Mouse (Mus musculus) left cerebral cortex, adult 2 months (tissue): ENCODE data around the gene Cdh22. TPM values are rescaled to one million over a fixed set of nuclear protein-coding genes. Genes with fewer than 3 reads are reported as not detected.

ENCODE experiments used
- DNase-seq, 2 experiments: peaks; one replicate each; pipeline ENCODE4 v3.0.0; 2021 to 2022; ENCODE audit warnings: low spot score in 2 of 2, mixed read lengths in 1 of 2; ENCODE audit errors: extremely low spot score in 1 of 2
- H3K27ac ChIP-seq: fragments of 200-600 bp; 2 replicates; pipeline ENCODE4 v1.8.1; 2022
- H3K4me3 ChIP-seq: fragments of 200-600 bp; 2 replicates; pipeline ENCODE4 v1.8.1; 2022
- CTCF ChIP-seq: fragments of 200-600 bp; IDR thresholded peaks from 2 replicates; pipeline ENCODE4 v1.8.1; 2022; ENCODE audit warnings: antibody characterized with exemption, mild to moderate bottlenecking, moderate library complexity
- intact Hi-C: fragments of 180-260 bp; cut with DNase I; formaldehyde crosslinking; loops from one replicate; pipeline ENCODE4 v1.15.1; 2025
- total RNA-seq, 2 experiments: library from RNA; stranded (reverse); gene quantifications; 2 replicates each; pipeline ENCODE4 v1.2.3; 2021

The Cdh22 gene
- total RNA-seq, 2 experiments from 2014 or later = 58.7 to 60.6 TPM

DNA sequence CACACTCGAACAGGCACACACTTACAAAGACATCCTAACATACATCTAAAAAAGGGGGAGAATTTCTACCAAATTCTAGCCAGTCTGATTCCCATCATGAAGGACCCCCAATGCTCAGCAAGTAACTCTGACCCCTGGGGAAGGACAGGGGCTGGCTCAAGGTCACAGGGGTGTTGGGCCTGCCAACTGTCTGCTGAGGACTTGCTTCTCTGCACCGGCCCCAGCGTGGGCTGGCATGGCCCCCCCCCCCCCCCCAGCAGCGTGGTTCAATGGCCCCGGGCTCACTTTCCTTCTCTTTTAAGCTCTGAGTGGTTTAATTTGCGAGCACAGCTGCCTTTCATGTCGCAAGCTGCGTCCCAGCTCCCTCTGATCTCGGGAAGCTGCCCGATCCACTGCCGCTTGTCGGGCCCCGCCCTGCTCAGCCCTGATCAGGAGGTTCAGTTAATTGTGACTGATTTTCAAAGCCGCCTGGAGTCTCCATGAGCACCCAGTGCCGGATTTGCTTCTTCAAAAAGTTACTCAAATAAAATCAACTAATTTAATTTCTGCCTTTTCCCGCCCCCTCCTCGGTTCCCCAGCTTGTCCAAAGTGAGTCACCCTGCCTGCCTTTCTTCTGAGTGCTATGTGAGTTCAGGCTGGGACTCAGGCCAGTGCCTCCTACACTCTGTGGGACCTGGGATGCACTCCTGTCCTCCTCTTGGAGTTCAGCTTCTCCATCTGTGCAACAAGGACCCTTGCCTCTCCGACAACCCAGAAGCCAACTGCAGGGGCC lies 67.8 kb downstream of the Cdh22 start:
- no peak for TF ChIP-seq CTCF
- H3K4me3 ChIP-seq = no peak overlapping the region
- H3K27ac ChIP-seq = peak overlapping the region; percentile 47; the same call in 1 of the 2 replicates
- peak in 1 of 2 experiments; percentile 70 for DNase-seq
- intact Hi-C loops = loop anchor here (5.0 kb wide), 1 partner anchor 65 kb away; the partner anchor contains the start of gene Cdh22

DNA sequence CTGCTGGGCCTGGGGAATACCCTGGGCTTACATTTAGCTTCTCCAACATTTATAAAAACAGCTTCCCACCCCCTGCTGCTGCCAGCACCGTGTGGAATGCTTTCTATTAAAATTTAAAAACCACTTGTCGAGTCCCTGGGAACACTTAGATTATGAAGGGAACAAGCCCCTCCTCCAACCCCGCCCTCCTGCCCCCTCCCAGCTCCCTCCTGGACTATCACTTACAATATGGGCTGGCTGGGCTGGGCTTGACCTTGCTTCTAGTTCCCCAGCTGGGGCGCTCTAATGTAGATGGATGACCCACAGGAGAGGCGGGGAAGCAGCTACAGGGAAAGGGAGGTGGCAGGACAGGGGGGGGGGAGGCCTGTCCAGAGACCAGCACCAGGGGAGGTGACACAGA lies 72.4 kb downstream of the Cdh22 start:
- TF ChIP-seq CTCF = no peak
- intact Hi-C loops = no loop called here
- Histone ChIP-seq H3K4me3 (no peak overlapping the region), H3K27ac (no peak overlapping the region)
- DNase-seq = no peak

DNA sequence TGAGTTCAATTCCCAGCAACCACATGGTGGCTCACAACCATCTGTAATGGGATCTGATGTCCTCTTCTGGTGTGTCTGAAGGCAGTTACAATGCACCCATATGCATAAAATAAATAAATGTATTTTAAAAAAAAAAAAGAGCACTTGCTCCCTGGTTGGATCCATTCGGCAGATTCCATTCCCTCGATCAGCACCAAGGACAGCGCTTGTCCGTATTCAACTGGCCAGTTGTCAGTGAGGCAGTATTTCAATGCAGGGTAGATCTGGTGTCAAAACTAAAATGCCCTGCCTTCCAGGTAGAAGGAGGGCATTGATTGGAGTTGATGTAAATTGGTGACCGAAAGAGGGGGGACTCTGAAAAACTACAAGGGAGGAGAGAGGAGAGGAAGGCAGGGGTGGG lies 74.2 kb downstream of the Cdh22 start:
- DNase-seq = no peak
- TF ChIP-seq CTCF = no peak
- Histone ChIP-seq H3K4me3 (no peak overlapping the region), H3K27ac (no peak overlapping the region)
- intact Hi-C loops = no loop called here

DNA sequence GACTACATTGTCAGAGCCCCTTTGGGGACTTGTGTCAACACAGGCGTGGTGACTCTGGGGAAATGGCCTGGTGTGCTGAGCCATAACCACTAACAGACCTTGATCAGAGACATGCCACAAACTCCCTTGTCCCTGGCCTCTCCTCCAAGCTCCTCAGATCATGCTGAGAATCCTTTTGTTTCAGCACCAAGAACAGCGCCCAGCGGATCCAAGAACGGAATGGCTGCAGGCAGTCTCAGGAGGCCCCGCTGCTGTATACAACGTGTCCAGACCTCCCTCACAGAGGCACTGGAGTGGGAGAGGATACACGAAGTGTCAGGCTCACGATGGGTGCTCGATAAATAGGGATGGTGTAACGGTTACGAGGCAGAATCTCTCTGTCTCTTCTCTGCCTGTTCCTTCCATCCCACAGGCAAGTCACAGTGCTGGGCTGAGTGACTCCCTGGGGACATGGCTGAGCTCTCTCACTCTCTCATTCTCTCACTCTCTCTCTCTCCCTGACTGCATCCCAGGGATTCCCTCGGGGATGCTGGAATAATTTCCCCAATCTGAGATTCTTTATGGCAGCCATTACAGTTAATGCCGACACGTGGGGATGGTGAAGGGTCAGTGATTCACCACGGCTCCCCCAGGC lies 75.5 kb downstream of the Cdh22 start:
- Histone ChIP-seq H3K4me3 (no peak overlapping the region), H3K27ac (no peak overlapping the region)
- intact Hi-C loops = no loop called here
- no peak for DNase-seq
- no peak for TF ChIP-seq CTCF

DNA sequence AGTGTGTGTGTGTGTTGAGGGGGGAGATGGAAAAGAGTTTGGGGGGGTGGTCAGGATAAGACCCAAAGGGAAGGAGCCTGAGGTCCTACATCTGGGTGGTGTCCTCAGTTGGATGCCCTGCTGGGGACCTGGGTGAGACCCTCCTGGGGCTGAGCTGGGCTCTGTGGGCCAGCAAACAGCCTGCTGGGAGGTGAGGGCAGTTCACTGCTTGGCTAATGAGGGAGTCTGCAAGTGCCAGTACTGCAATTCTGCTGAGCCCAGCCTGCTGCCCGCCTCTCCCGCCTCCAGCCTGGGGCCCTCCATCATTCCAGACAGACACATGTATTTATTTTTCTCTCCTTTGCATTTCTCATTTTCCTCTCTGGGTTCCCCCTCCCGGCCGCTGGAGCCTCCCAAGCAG lies 76.3 kb downstream of the Cdh22 start:
- intact Hi-C loops = no loop called here
- no peak overlapping the region for H3K4me3 ChIP-seq
- H3K27ac ChIP-seq = no peak overlapping the region
- TF ChIP-seq CTCF = no peak
- DNase-seq = no peak

DNA sequence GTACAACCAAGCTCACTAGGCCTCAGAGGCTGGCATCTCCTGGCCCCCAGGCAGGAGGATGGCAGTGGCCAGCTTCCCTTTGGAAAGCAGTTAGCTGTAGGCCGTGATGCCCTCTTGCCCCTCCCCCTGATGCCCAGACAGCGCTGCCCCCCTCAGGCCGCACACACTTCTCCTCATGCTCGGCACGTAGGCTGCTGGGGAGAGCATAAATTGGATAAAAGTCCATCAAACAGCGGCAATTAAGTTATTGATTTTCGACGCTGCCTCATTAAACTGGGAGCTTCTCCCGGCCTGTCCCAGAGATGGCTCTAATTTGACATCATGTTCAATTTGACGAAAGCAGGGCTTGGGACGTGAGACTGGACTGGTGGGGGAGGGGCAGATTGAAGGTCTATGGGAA lies 76.8 kb downstream of the Cdh22 start:
- Histone ChIP-seq H3K4me3 (no peak overlapping the region), H3K27ac (no peak overlapping the region)
- TF ChIP-seq CTCF = no peak
- intact Hi-C loops = no loop called here
- DNase-seq = no peak

DNA sequence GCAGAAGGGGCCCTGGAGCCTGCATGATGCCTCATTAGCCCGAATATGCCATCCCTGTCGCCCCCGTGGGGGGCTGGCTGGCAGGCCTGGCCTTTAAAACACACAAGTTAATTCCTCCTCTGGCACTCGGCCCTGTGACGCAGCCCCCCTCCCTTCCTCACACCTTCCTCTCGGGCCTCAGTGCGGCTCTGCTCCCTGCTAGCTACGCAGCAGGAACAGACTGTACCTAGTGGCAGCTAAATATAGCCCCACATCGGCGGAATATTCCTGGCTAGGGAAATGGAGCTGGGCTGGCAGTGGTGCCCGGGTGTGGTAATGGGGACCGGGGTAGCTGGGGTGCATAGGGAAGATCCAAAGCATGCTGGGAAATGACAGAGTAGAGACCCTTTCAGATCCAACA lies 81.6 kb downstream of the Cdh22 start:
- Histone ChIP-seq H3K4me3 (no peak overlapping the region), H3K27ac (peak overlapping the region; percentile 47; the same call in 1 of the 2 replicates)
- intact Hi-C loops = no loop called here
- peak; percentile 67 to 74 for DNase-seq
- no peak for TF ChIP-seq CTCF

DNA sequence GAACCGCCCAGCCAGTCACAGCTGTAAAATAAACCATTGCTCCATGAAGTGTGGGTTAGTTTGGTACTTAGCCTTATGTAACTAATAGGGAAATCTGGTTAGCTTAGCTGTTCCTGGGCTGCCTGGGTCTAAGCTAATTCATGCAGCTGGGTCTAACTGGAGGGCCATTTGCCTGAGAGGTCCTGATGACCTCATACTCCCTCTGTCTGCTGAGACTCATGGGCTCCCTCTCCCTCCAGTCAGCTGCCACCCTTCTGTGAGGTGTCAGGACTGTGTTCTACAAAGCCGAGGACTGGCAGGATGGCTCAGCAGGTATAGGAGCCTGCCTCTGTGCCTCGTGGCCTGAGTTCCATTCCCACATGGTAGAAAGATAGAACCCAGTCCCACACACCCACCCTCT lies 84.9 kb downstream of the Cdh22 start:
- DNase-seq = no peak
- intact Hi-C loops = no loop called here
- no peak for TF ChIP-seq CTCF

DNA sequence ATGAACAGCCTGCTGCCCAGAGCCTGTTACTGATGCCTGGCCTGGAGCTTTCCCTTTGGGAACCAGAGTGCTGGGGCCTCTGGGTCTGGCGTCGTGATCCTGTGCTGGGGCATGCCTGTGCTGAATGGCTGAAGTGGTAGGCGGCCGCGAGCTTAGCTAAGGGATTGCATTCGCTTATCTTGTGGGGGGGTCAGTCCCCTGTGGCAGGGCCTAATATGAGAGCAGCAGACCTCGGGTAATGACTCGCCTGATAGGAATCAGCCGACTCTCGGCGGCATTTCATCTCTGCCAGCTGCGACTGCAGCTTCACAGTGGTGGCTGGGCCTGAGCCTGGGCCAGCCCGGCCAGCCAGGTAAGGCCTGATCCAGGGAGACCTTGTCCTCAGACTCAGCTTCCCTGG lies 88.8 kb downstream of the Cdh22 start:
- no peak for DNase-seq
- intact Hi-C loops = no loop called here
- H3K27ac ChIP-seq = no peak overlapping the region
- no peak for TF ChIP-seq CTCF
- no peak overlapping the region for H3K4me3 ChIP-seq

More for the DNA sequence above, 84.9 kb downstream of the Cdh22 start:
- no peak overlapping the region; the same call in none of the 2 replicates for H3K27ac ChIP-seq
- no peak overlapping the region for H3K4me3 ChIP-seq

DNA sequence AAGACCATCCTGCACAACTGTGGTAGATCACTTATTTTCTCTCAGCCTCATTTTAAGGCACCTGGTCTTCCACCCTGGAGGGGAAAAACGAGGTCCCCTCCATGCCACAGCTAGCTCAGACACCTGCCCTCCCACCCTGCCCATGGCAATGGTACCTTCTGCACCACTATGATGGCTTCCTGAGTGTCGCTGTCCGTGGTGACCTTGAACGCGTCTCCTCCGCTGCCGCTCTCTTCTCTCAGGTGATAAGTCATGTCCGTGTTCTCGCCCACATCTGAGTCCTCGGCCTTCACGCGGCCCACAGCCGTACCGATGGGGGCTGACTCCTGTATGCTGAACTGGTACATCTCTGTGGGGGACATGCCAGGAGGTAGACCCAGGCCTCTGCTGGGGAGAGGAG lies 91.2 kb downstream of the Cdh22 start:
- Histone ChIP-seq H3K27ac (no peak overlapping the region), H3K4me3 (no peak overlapping the region)
- DNase-seq = no peak
- intact Hi-C loops = no loop called here
- no peak for TF ChIP-seq CTCF

DNA sequence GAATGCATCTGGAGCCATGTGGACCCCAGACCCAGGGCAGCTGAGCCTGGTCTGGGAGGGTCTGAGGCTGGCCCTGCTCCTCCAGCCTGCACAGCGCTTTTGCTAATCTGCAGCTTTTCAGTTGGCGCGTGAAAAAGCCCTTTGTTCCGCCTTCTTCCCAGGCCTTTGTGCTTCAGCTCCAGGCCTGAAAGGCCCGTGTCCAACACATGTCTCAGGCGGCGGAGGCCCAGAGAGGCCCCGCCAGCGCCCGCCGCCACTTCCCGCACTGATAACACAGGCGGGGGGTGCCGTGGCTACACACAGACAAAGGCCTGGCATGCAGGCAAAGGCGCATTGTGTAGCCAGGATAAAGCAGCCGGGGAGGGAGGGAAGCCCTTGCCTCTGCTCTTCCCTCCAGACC lies 98.6 kb downstream of the Cdh22 start:
- Histone ChIP-seq H3K4me3 (no peak overlapping the region), H3K27ac (no peak overlapping the region)
- no peak for DNase-seq
- intact Hi-C loops = no loop called here
- no peak for TF ChIP-seq CTCF

DNA sequence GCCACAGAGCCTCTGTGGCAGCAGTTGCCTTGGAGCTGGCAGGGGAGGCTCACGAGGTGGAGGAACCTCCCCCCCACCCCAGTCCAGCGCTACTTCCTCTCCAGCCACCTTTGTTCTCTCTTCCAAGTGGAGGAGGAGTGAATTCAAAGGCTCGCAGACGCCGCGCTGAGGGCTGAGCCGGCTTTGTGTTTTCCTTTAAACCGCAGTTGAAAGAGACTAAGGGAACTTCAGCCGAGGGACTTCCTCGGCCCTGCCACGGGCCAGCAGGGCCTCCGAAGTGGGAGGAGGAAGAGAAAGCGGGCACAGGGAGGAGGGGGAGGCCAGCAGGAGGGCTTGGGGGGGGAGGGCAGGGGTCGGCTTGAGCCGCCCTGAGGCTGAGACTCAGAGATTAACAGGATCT lies 101.1 kb downstream of the Cdh22 start:
- intact Hi-C loops = no loop called here
- TF ChIP-seq CTCF = no peak; the same call in 1 of the 2 replicates
- H3K27ac ChIP-seq = no peak overlapping the region
- no peak for DNase-seq
- no peak overlapping the region for H3K4me3 ChIP-seq

DNA sequence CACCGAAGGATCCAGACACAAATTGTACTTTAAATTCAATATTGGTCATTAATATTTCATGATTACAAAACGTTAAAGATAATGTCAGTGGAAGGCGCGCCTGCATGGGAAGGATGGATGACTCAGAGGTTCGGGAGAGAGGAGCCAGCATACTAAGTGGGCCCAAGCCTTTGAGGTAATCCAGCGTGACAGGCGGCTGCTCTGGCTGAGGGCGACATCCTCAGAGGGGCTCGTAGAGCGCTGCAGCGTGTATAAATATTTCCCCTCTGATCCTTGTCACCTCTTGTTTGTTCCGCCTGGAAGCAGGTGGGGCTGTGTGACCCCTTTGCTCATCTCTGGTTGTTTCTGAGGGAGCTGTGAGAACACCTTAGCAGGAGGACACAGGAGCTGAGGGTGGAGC lies 103.2 kb downstream of the Cdh22 start:
- Histone ChIP-seq H3K27ac (no peak overlapping the region), H3K4me3 (no peak overlapping the region)
- TF ChIP-seq CTCF = no peak
- DNase-seq = no peak
- intact Hi-C loops = no loop called here
